In the genomic region with DNA sequence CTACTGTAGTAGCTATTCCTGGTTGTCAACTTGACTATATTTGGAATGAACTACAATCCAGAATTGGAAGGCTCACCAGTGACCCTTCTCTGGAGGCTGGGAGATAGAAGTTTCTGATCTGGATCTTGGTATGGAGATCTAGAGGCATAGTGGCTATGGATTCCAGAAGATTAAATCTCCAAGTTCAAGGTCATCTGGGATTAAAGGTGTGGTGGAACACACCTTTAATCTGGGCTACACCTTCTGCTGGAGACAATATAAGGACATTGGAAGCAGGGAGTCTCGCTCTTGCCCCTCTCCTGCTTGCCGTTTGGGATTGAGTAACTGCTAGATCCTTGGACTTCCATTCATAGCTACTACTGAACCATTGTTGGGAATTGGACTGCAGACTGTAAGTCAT, we compare ENCODE assay signal across 8 mouse cellular contexts. TPM values are rescaled to one million over a fixed set of nuclear protein-coding genes. Genes with fewer than 3 reads are reported as not detected.
DNase-seq lines count a peak whose midpoint lies in the region; ATAC-seq lines count a peak whose summit lies in the region.
"Not testable (repeated sequence)": the region's sequence is repeated elsewhere in the genome, so short reads cannot be mapped to it uniquely, and the experiment has no call there.

Gene Pnpla8 (plus strand): TSS at position 301 of the 400 bp plus-strand sequence.

- not testable (repeated sequence) for DNase-seq in adrenal gland, postnatal 10 days; layer of hippocampus, postnatal 14 days (ENCODE audit: low spot score in 2 of 2); liver, embryonic 13.5 days; thymus, postnatal 0 days (ENCODE audit: low spot score)

- H3K36me3 ChIP-seq in erythroblast, embryonic 14.5 days (ENCODE audit: control insufficient read depth); hindbrain, embryonic 12.5 days; liver, embryonic 13.5 days; midbrain, embryonic 15.5 days (replicated peaks): not testable (repeated sequence)

- WGBS in hindbrain, embryonic 12.5 days = 89% methylated on average over 2 of the region's 2 CpGs
- whole genome bisulfite sequencing in liver, embryonic 13.5 days (ENCODE audit: insufficient replicate concordance) = 72% methylated on average over 2 of the region's 2 CpGs
- 91% methylated on average over 2 of the region's 2 CpGs for WGBS in midbrain, embryonic 15.5 days

- peak within 1 kb of the TSS; percentile 84 for H3K4me2 ChIP-seq in hindbrain, embryonic 12.5 days (replicated peaks)
- peak within 1 kb of the TSS; percentile 71 for H3K4me2 ChIP-seq in liver, embryonic 13.5 days
- peak within 1 kb of the TSS; percentile 93 for H3K4me2 ChIP-seq in midbrain, embryonic 15.5 days

- ATAC-seq in granulocyte monocyte progenitor cell, adult 5-6 weeks (replicated peaks; ENCODE audit: poor library complexity, severe bottlenecking); hindbrain, embryonic 12.5 days (ENCODE audit: low FRiP score); liver, embryonic 13.5 days (ENCODE audit: low read depth); midbrain, embryonic 15.5 days (replicated peaks): not testable (repeated sequence)

- not testable (repeated sequence) for H3K27ac ChIP-seq in hindbrain, embryonic 12.5 days; liver, embryonic 13.5 days; midbrain, embryonic 15.5 days

- H3K9ac ChIP-seq in hindbrain, embryonic 12.5 days = peak within 1 kb of the TSS; percentile 76
- peak within 1 kb of the TSS; percentile 63 for H3K9ac ChIP-seq in liver, embryonic 13.5 days
- peak within 1 kb of the TSS; percentile 64 for H3K9ac ChIP-seq in midbrain, embryonic 15.5 days

- H3K27me3 ChIP-seq in erythroblast, embryonic 14.5 days (ENCODE audit: control insufficient read depth) = peaks cover 49% of the 10 kb centered on the region
- not testable (repeated sequence) for H3K27me3 ChIP-seq in hindbrain, embryonic 12.5 days; midbrain, embryonic 15.5 days (replicated peaks)
- peaks cover 35% of the 10 kb centered on the region for H3K27me3 ChIP-seq in liver, embryonic 13.5 days

- H3K9me3 ChIP-seq in erythroblast, embryonic 14.5 days (ENCODE audit: control insufficient read depth, low read length); hindbrain, embryonic 12.5 days (replicated peaks); liver, embryonic 13.5 days (replicated peaks); midbrain, embryonic 15.5 days: not testable (repeated sequence)

- H3K4me1 ChIP-seq in erythroblast, embryonic 14.5 days (ENCODE audit: control insufficient read depth); hindbrain, embryonic 12.5 days; liver, embryonic 13.5 days (replicated peaks); midbrain, embryonic 15.5 days: not testable (repeated sequence)

- peak within 1 kb of the TSS; percentile 38 for H3K4me3 ChIP-seq in erythroblast, embryonic 14.5 days (replicated peaks)
- H3K4me3 ChIP-seq in hindbrain, embryonic 12.5 days = peak within 1 kb of the TSS; percentile 63
- H3K4me3 ChIP-seq in liver, embryonic 13.5 days (replicated peaks) = peak within 1 kb of the TSS; percentile 61
- H3K4me3 ChIP-seq in midbrain, embryonic 15.5 days = peak within 1 kb of the TSS; percentile 73

RNA-seq across cellular contexts. Expression of gene Pnpla8, which starts in this region (rescaled TPM):
- 100 to 1,000 TPM; 131 to 144 TPM for total RNA-seq in adrenal gland, postnatal 10 days (2021)
- 0.71 and 0.72 TPM in 2 replicates for polyA plus RNA-seq in erythroblast, embryonic 14.5 days (2012)
- 18.9 and 30.2 TPM in 2 replicates for total RNA-seq in granulocyte monocyte progenitor cell, adult 5-6 weeks (2014; fragmentation: Nextera tagmentation)
- 20.8 and 28.9 TPM in 2 replicates for total RNA-seq in granulocyte monocyte progenitor cell, adult 5-6 weeks (2017)
- polyA plus RNA-seq in hindbrain, embryonic 12.5 days (2016; fragmentation: Nextera tagmentation; extraction: Ambion mirVana) = 97.0 and 99.1 TPM in 2 replicates
- total RNA-seq in layer of hippocampus, postnatal 14 days (2021) = 100 to 1,000 TPM; 104 to 115 TPM
- 22.5 and 32.5 TPM in 2 replicates for polyA plus RNA-seq in liver, embryonic 13.5 days (2015; fragmentation: Nextera tagmentation; extraction: Ambion mirVana)
- 130 and 136 TPM in 2 replicates for polyA plus RNA-seq in midbrain, embryonic 15.5 days (2015; fragmentation: Nextera tagmentation; extraction: Ambion mirVana)
- 49.1 and 51.5 TPM in 2 replicates for polyA plus RNA-seq in thymus, postnatal 0 days (2015; fragmentation: Nextera tagmentation; extraction: Ambion mirVana)

Comparison
In these comparisons a context has a peak if more than half of its experiments do, and no peak if none do; other contexts are left out.
1. RNA of gene Pnpla8 (polyA plus RNA-seq): 130 to 136 TPM in midbrain, embryonic 15.5 days, 97.0 to 99.1 TPM in hindbrain, embryonic 12.5 days, 49.1 to 51.5 TPM in thymus, postnatal 0 days and 22.5 to 32.5 TPM in liver, embryonic 13.5 days; 0.71 to 0.72 TPM in erythroblast, embryonic 14.5 days; every median in the first group is over 10 times any median in the second.
2. Peak in every context shown above with its lines, with median percentiles within 50 percentile points of each other: H3K4me3 ChIP-seq, H3K4me2 ChIP-seq and H3K9ac ChIP-seq.